Mouse (Mus musculus) testis, adult 2 months (tissue): ENCODE results near the gene Bnipl.

Source experiments
- CTCF ChIP-seq: fragments of 200-500 bp; IDR thresholded peaks from 2 replicates; pipeline ENCODE4 v1.5.1; 2012; ENCODE audit warnings: low read depth, mild to moderate bottlenecking, inconsistent platforms, low read length, moderate library complexity; ENCODE audit not compliant: control insufficient read depth, insufficient read depth, insufficient replicate concordance
- POLR2A ChIP-seq: fragments of 200-500 bp; IDR thresholded peaks from 2 replicates; pipeline ENCODE4 v1.6.1; 2012; ENCODE audit warnings: low read depth, mild to moderate bottlenecking, inconsistent platforms, low read length, moderate library complexity; ENCODE audit not compliant: control insufficient read depth

DNA sequence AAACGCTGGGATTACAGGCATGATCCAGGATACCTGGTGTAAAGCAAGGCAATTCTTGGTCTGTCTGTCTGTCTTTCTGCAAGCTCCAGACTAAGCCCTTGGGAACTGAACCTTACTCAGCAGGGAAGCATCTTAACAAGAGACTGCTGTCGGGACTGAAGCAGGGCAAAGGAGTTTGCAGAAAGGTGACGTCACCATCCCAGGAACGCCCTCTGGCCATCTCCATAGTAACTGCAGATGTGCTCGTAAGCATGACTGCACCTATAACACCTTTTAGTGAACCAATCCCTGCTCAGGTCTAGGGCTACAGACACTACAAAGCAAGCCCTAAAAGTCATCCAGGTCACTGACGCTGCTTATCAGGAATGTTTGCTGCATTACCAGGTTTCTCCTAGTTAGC lies 26.7 kb downstream of the Bnipl start:
- TF ChIP-seq CTCF: no peak
- TF ChIP-seq POLR2A: no peak
